Mouse (Mus musculus): ENCODE data around the gene Ccno. TPM values are rescaled to one million over a fixed set of nuclear protein-coding genes. Genes with fewer than 3 reads are reported as not detected.

Ccno gene
- polyA plus RNA-seq, 1 experiment from 2014 or later, result 0.12 TPM

DNA sequence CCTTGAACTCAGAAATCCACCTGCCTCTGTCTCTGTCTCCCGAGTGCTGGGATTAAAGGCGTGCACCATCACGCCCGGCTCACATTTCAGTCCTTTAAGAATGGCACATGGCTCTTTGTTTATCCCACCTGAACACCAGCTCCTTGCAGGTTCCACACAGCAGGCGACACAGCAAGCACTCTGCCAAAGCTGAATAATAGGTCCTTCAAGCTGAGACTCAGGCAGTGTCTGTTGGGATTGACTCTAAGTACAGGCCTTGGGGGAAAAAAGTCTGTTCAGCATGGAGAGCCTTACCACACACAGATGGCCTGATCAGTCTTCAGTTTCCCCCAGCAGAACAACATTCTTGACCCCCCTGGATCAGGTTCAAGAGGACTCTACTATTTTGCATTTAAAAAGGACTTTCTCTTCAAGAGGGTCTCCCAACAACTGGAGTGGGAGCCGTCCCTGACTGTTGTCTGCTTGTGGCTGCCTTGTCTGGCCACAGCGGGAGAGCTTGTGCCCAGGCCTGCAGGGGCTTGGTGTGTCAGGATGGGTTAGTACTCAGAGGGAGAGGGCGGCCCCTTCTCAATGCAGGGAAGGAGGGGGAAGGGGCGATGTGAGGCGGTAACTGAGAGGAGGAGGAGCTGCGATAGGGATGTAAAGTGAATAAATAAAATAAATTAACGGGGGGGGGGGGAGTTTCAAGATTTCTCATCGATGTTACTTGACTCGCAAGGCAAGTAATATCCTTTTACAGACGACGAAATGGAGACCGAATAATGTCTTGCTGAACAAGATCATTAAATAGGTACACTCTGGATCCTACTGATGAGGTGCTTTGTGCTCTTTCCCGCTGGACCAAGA lies 1.8 kb upstream of the Ccno start:
- POLR2A ChIA-PET, result interaction anchor here (0.5 to 0.8 kb wide), 2 partner anchors 56 to 1499 kb away, joined by 3 to 4 read pairs; no protein-coding TSS in a partner anchor

DNA sequence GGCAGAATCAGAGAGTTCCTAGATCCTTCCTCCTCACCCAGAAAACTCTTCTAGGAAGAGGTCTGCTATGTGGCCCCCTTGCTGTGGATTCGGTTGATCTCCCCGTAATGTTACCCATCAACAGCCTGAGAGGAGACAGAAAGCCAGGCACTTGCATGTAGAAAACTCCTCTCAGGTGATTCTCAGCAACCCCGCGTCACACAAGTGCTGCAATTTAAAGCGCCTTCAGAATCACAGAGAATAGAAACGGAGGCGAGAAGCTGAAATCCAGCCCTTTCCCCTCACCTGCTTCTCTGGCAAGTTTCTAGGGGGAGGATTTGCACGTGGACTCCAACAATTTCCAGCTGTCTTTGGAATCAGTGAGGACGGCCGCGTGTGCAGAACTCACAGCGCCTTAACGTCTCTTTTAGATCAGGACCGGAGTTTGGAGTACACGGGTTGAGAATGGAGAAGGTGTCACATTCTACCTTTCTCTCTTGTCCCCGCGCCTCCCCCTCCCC lies 1.1 kb upstream of the Ccno start:
- DNase-seq (ENCODE audit: low read depth, low spot score), result no peak
- H3K27me3 ChIP-seq, result peaks cover 31% of the 10 kb centered on the region
- ATAC-seq, result no peak
- CTCF ChIA-PET, result no interaction called here
- no peak for TF ChIP-seq CTCF (IDR thresholded peaks at IDR 0.05)
- in situ Hi-C loops (cut with MboI; ENCODE audit: low pct_unique_long_range_greater_than_20kb), result loop anchor here (5.0 to 25.0 kb wide), 2 partner anchors 51 to 699 kb away; partner anchors contain the start of genes Ankrd55 and Cdc20b
- POLR2A ChIA-PET, result interaction anchor here (0.5 to 0.8 kb wide), 2 partner anchors 56 to 1499 kb away, joined by 3 to 4 read pairs; no protein-coding TSS in a partner anchor

More for the DNA sequence above, 1.8 kb upstream of the Ccno start:
- CTCF ChIA-PET, result no interaction called here
- no peak for DNase-seq (ENCODE audit: low read depth, low spot score)
- ATAC-seq, result no peak
- TF ChIP-seq CTCF (IDR thresholded peaks at IDR 0.05), result no peak
- peaks cover 34% of the 10 kb centered on the region for H3K27me3 ChIP-seq
- in situ Hi-C loops (cut with MboI; ENCODE audit: low pct_unique_long_range_greater_than_20kb), result loop anchor here (5.0 to 25.0 kb wide), 2 partner anchors 51 to 699 kb away; partner anchors contain the start of genes Ankrd55 and Cdc20b

- peak; percentile 40 for ATAC-seq
- no peak for DNase-seq (ENCODE audit: low read depth, low spot score)
- H3K27me3 ChIP-seq, result peaks cover 32% of the 10 kb centered on the region
- ChIA-PET POLR2A (interaction anchor here (0.7 to 1.2 kb wide), 2 partner anchors 62 to 267 kb away, joined by 3 to 4 read pairs; no protein-coding TSS in a partner anchor), CTCF (interaction anchor here (1.1 kb wide), 1 partner anchor 30 kb away, joined by 3 read pairs; no protein-coding TSS in a partner anchor)
- in situ Hi-C loops (cut with MboI; ENCODE audit: low pct_unique_long_range_greater_than_20kb), result loop anchor here (5.0 to 25.0 kb wide), 2 partner anchors 49 to 701 kb away; partner anchors contain the start of genes Ankrd55 and Cdc20b
- TF ChIP-seq CTCF (IDR thresholded peaks at IDR 0.05), result no peak
Observed at GRCm38 (mm10) chr13:112987991-112988390, 389 bp downstream of the Ccno start.

- no peak for TF ChIP-seq CTCF (IDR thresholded peaks at IDR 0.05)
- ATAC-seq (no peak), DNase-seq (ENCODE audit: low read depth, low spot score) (no peak)
- H3K27me3 ChIP-seq, result peaks cover 40% of the 10 kb centered on the region
- ChIA-PET CTCF (interaction anchor here (0.9 kb wide), 1 partner anchor 13 kb away, joined by 3 read pairs; no protein-coding TSS in a partner anchor), POLR2A (interaction anchor here (0.6 kb wide), 1 partner anchor 34 kb away, joined by 4 read pairs; no protein-coding TSS in a partner anchor)
- in situ Hi-C loops (cut with MboI; ENCODE audit: low pct_unique_long_range_greater_than_20kb), result loop anchor here (5.0 to 25.0 kb wide), 2 partner anchors 48 to 702 kb away; partner anchors contain the start of genes Ankrd55 and Cdc20b
Observed at GRCm38 (mm10) chr13:112988866-112989265, 1.3 kb downstream of the Ccno start.

GRCm38 (mm10) chr13:112989541-112989940 lies 1.9 kb downstream of the Ccno start:
- DNase-seq (ENCODE audit: low read depth, low spot score) (no peak), ATAC-seq (no peak)
- CTCF ChIA-PET, result interaction anchor here (0.9 to 1.5 kb wide), 2 partner anchors 9 to 14 kb away, joined by 3 to 7 read pairs; no protein-coding TSS in a partner anchor
- TF ChIP-seq CTCF (IDR thresholded peaks at IDR 0.05), result no peak
- in situ Hi-C loops (cut with MboI; ENCODE audit: low pct_unique_long_range_greater_than_20kb), result loop anchor here (5.0 to 25.0 kb wide), 2 partner anchors 48 to 702 kb away; partner anchors contain the start of genes Ankrd55 and Cdc20b
- POLR2A ChIA-PET, result no interaction called here
- H3K27me3 ChIP-seq, result peaks cover 46% of the 10 kb centered on the region

DNA sequence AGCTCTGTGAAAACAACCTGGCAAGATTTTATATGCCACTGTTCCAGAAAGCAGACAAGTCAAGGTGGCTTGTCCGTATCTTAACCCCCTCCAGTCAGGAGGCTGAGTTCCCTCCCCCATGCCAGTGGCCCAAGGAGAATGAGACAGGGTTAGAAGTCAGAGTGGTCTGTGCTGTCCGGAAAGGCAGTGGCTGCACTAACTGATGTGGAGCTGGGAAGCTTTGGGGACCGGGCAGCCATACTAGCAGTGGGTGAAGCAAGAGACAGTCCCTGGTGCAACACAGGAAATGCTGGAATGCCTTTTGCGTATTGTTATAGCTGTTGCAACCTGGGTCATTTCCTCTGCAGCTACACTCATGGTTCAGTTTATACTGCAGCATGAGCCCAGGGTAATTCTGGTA lies 2.7 kb downstream of the Ccno start:
- no peak for DNase-seq (ENCODE audit: low read depth, low spot score)
- in situ Hi-C loops (cut with MboI; ENCODE audit: low pct_unique_long_range_greater_than_20kb), result loop anchor here (25.0 kb wide), 1 partner anchor 703 kb away; the partner anchor contains the start of gene Ankrd55
- ChIA-PET CTCF (interaction anchor here (1.5 kb wide), 1 partner anchor 9 kb away, joined by 7 read pairs; no protein-coding TSS in a partner anchor), POLR2A (no interaction called here)
- TF ChIP-seq CTCF (IDR thresholded peaks at IDR 0.05), result no peak
- ATAC-seq, result no peak
- peaks cover 47% of the 10 kb centered on the region for H3K27me3 ChIP-seq

- TF ChIP-seq CTCF (IDR thresholded peaks at IDR 0.05), result no peak
- no peak for ATAC-seq
- DNase-seq (ENCODE audit: low read depth, low spot score), result no peak
- peaks cover 49% of the 10 kb centered on the region for H3K27me3 ChIP-seq
- in situ Hi-C loops (cut with MboI; ENCODE audit: low pct_unique_long_range_greater_than_20kb), result loop anchor here (25.0 kb wide), 1 partner anchor 706 kb away; the partner anchor contains the start of gene Ankrd55
- ChIA-PET CTCF (interaction anchor here (1.4 to 1.5 kb wide), 2 partner anchors 16 to 19 kb away, joined by 3 to 5 read pairs; no protein-coding TSS in a partner anchor), POLR2A (no interaction called here)
Observed at GRCm38 (mm10) chr13:112993531-112994152, 6.0 kb downstream of the Ccno start, which contains the start of gene Mcidas. Mcidas (plus strand) TSS chr13:112993845.

DNA sequence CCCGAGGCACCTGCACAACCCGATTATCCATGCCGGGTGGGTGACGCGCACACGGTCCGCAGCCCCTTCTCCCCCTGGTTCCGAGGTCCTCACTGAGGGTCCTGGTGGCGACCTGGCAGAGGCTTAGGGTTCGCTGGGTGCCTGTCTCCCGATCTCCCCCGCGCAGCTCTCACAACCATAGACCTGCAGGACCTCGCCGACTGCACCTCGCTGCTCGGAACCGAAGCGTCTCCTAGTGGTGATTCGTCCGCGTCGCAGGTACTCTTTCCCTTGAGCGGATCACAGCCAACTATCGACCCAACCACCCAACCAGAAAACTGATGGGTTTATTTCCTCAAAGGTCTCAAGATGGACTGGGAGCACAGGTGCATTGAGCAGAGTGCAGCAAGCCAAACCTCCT lies 6.6 kb downstream of the Ccno start:
- no peak for ATAC-seq
- in situ Hi-C loops (cut with MboI; ENCODE audit: low pct_unique_long_range_greater_than_20kb), result loop anchor here (25.0 kb wide), 1 partner anchor 707 kb away; the partner anchor contains the start of gene Ankrd55
- ChIA-PET CTCF (interaction anchor here (1.4 to 1.5 kb wide), 2 partner anchors 17 to 19 kb away, joined by 3 to 5 read pairs; no protein-coding TSS in a partner anchor), POLR2A (no interaction called here)
- TF ChIP-seq CTCF (IDR thresholded peaks at IDR 0.05), result no peak
- peaks cover 49% of the 10 kb centered on the region for H3K27me3 ChIP-seq
- no peak for DNase-seq (ENCODE audit: low read depth, low spot score)

GRCm38 (mm10) chr13:112996407-112996806 lies 8.8 kb downstream of the Ccno start:
- DNase-seq (ENCODE audit: low read depth, low spot score), result peak; percentile 34
- POLR2A ChIA-PET, result no interaction called here
- no peak for TF ChIP-seq CTCF (IDR thresholded peaks at IDR 0.05)
- H3K27me3 ChIP-seq, result peaks cover 39% of the 10 kb centered on the region
- in situ Hi-C loops (cut with MboI; ENCODE audit: low pct_unique_long_range_greater_than_20kb), result loop anchor here (25.0 kb wide), 1 partner anchor 709 kb away; the partner anchor contains the start of gene Ankrd55
- CTCF ChIA-PET, result no interaction called here
- peak; percentile 69 for ATAC-seq
